Mouse (Mus musculus): ENCODE results near the gene Gdpd3.

DNA sequence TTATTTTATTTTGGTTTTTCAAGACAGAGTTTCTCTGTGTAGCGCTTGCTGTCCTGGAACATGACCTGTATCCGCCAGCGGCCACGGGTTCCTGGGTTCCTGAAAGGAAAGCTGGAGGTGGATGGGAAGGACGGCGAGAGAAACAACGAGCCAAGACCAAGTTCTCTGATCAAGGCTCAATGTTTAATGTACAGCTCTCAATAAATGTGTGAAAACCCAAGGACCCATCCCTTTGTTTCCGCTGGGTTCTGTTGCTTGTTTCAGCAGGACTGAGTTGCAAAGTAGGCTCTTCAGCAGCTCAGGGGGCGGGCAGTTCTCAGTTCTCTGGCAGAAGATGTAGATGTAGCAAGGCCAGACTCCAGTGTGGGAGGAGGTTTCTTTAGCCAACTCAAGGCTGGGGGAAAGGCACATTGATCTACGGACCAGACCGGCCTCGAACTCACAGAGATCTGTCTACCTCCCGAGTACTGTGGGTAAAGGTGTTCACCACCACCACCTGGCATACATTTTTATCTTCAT, 24.1 kb upstream of the Gdpd3 start:
- TF ChIP-seq POLR2A (IDR thresholded peaks at IDR 0.05; ENCODE audit: borderline replicate concordance, low read depth, low read length) (no peak), CTCF (IDR thresholded peaks at IDR 0.05; ENCODE audit: low read depth, low read length) (no peak)

Data from bone marrow macrophage, adult 2 months (primary cell).